Mouse (Mus musculus): ENCODE results near the gene Brsk2.

Gene Brsk2

DNA sequence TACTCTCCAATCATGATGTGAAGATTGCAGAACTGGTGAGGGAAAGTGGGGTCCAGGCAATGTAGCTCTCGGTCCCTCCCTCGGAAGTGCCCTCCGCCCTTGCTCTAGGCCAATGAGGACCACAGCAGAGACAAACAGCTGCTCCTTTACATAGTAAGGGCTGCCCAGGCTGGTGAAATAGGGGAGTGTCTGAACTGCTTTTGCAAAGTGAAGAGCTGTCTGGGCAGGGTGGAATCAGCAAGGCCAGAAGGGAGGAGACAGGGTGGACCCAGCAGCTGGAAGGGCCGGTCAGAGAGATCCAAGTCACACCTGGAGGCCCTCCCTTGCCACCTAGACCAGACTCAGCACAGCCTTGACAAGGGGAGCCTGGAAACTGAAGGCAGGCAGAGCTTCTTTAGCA is 76.4 kb downstream of the Brsk2 start:
- no peak for DNase-seq (ENCODE audit: low read depth, low spot score)

DNA sequence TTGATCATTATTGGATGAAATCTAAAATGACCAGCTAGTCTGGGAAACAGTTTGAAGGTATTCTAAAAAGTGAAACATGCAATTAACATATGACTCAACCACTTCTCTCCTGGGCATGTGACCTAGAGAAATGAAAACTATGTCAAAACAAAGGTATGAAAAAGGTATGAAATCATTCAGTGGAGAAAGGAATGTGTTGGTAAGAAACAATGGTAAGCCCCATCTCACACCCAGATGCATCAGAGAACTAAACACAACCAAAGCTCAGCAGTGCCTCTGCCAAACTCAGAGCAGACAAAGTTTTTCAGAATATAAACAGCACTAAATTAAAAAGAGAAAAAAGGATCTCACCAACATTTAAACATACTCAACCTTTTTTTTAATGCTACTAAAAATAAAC is 80.5 kb downstream of the Brsk2 start:
- no peak for DNase-seq (ENCODE audit: low read depth, low spot score)

DNA sequence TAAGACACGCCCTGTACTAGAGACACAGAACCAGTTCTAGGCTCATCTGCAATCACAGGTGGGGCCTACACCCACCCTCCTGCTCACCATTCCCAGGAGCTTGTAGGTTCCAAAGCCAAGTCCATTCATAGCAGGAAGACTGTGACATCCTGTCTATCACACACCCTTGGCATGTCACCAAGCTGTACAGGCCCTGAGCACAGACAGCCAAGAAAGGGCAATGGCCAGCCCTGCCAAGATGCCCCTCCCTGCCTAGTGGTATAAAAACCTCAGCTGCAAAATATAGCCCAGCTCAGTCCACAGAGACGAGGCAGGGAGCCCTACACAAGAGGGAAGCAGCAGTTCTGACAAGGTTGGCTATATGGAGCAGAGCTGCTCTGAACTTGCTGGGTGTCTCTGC is 84.6 kb downstream of the Brsk2 start:
- no peak for DNase-seq (ENCODE audit: low read depth, low spot score)

DNA sequence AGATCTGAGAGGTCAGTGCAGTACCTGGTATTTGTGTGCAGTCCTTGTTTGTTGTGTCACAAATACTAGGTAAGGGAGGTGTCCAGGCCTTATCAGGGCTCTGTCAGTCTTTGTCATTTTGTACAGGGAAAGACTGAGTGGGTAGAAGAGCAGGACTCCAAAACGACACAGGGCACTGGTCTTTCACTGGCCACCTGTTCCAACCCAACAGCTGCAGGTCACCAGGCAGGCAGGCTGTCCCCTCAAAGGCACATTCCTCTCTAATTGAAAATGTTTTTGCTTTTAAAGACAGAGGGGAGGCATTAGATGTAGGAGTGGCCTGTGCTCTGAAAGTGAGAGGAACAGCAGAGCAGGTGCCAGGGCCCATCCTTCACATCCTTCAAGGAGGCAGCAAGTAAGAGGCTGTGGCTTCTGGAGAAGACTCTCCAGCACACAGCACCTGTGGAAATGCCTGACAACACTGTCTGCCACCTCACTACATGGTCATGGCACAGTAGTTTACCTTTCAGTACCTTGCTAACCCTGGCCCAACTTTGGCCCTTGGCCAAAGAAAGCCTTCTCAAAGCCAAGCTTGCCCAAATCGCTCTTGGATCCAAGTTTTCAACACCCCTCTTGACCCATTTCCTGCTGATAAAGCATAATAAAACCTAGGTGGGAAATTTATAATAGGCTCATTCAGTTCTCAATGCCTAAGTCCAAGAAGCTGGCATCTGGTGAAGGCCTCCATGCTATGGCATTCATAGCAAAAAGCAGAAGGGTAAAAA is 85.7 kb downstream of the Brsk2 start:
- no peak for DNase-seq (ENCODE audit: low read depth, low spot score)

DNA sequence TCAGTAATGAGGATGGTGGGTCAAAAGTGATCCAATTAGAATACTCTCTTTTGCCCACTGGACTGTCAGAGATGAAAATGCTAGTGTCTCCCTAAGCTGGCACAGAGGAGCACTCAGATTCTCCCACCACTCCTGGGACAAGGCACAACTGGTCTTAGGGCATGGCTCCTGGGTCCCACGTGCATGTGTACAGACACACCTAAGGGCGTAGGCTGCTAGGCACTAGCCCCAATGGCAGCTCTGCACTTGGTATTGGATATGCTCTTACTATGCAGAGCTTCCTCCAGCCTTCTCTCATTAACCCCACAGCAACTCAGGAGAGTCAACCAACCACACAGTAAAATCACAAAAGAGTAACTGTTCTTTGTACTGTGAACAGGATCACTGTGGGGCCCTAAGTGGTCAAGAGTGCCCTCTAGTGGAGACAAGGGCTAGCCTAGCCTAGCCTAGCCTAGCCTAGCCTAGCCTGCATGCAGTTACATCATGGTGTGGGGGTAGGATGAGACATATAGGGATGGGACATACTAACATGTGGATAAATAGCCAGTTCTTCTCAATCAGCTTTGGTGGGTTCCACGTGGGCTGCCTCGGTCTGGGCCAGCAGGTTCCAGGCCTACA is 88.1 kb downstream of the Brsk2 start:
- peak; percentile 22 for DNase-seq (ENCODE audit: low read depth, low spot score)

DNA sequence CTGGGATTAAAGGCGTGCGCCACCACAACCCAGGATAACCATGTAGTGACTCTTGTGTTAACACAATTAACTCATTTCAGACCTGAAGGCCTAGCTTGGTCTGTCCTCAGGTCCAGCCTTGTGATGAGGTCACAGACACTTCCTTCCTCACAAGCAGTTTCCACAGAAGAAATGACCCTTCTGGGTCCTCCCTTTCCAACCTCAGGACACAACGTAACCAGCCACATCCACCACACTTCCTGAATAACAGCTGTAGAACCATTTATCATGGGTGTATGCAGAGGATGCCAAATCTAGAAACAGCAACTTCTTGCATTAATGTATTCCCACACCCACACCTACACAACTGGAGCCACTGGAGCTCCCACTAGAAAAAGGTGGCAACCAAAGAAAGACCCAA is 91.2 kb downstream of the Brsk2 start:
- no peak for DNase-seq (ENCODE audit: low read depth, low spot score)

DNA sequence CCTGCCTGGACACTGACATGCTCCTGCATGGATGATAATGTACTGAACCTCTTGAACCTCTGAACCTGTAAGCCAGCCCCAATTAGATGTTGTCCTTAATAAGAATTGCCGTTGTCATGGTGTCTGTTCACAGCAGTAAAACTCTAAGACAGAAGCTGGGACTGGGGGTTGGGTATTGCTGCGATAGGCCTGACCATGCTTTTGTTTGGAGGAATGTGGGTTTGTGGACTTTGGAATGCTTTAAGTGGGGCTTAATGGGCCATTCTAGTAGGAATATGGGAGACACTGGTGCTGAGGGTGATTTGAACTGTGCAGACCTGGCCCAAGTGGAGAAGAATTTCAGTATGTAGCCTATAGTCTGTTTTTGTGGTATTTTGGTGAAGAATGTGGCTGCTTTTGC is 95.8 kb downstream of the Brsk2 start:
- no peak for DNase-seq (ENCODE audit: low read depth, low spot score)

DNA sequence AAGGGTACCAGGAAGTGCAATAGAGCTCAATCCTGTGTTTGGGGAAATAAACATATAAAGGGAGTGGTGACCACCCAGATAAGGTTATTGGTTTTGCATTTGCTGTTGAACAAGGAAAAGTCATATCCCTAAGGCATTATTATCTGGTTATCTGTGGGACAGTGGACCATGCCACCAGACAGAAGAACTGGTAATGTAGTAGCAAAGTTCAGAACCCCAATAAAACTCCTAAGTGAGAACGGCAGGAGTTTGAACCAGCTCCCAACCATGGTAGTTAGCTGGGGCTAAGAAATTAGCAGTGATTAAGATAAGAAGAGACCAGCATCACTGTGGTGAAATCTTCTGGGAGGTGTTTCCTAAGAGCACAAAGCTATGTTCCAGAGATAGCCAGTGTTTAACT is 96.4 kb downstream of the Brsk2 start:
- no peak for DNase-seq (ENCODE audit: low read depth, low spot score)

DNA sequence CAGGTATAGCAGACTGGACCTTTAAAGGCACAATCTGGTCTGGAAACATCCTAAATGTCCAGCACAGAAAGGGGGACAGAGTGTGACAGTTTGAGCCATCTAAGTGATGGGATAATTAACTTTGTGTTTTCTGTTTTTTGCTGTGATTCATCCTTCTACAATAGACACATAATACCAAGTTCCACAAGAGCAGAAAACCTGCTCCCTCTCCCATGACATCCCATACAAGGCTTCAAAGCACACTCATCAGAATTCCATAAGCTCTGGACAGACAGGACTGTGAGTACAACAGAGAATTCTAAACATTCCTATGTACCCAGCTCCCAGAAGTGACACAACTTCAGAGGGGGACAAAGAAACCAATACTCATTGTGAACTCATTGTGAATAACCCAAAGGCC is 101.0 kb downstream of the Brsk2 start:
- DNase-seq (ENCODE audit: low read depth, low spot score) = no peak
